Mouse (Mus musculus) NIH3T3 (cell line): ENCODE data around the gene Lrrc1.

Experiments
- DNase-seq: peaks from one replicate; pipeline ENCODE4 v3.0.0-alpha.2; 2012; ENCODE audit warnings: low read depth

Lrrc1 gene

DNA sequence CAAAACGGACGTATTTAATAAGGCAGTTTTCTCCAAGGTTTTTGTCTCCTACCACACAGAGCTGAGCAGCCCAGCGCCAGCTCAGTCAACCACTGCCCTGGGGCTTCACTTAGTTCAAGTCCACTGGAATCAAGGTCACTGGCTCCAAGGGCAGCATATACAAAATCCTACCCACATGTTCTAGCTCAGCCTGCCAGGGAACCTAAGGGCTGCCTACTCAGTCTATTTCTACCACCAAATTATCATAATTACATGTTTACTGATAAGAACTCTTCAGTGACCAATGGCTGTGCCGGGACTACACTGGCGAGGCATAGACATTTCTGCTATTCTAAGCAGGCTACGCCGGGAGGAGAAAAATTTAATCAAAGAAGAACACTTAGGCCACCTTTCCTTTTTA, 80.8 kb downstream of the Lrrc1 start:
- no peak for DNase-seq

DNA sequence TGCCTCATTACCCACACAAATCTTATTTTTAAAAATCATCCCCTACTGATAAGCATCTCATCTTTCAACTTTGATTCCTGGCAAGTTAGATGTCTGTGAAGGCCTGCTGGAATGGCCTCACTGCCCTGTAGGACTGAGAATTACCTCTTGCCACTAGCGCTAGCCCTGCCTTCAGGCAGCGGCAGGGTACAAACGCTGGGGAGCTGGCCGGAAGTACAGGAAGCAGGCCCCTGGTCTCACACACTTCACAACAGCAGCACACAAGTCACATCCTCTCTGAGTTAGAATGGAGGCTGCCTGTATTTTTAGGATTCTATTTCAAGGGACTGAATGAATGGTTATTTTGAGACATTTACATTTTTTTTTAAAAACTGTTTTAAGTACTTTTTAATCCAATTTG, 81.5 kb downstream of the Lrrc1 start:
- DNase-seq, result no peak

DNA sequence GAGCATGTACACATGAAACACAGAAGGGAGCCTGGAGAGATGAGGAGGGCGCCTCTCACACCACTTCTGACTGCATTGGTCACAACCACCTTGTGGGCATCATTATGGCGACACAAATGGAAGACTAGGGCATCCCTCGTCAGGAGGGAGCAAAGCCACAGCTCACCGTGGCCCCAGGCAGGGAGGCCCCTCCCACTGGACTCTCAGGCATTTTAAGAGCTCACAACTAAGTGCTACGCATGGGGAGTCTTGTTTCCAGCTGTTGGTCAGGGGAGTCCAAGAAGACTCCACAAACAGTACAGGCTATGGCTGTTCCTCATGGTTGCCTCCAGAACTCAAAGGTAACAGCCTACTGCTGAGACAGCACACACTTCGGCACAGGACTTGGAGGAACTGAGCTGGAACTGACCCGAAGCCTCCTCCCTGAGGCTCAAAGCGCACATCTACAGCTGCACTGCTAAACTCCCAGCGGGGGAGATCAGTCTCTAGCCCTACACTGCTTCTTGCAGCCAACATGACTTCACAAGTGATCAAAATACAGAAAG, 83.2 kb downstream of the Lrrc1 start:
- no peak for DNase-seq

DNA sequence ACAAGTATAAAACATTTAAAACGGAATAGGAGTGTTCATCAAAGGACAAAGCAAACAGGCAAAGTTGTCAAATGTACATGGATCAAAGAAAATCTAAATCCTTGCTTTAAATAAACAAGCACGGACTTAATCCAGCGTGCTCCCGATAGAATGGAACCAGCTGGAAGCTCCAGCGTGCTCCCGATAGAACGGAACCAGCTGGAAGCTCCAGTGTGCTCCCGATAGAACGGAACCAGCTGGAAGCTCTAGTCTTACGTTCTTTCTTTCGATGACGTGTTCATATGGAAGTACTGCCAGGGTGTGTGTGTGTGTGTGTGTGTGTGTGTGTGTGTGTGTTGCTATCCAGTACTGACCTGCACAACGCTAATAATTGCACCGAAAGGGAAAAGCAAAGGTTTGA, 84.3 kb downstream of the Lrrc1 start:
- no peak for DNase-seq

DNA sequence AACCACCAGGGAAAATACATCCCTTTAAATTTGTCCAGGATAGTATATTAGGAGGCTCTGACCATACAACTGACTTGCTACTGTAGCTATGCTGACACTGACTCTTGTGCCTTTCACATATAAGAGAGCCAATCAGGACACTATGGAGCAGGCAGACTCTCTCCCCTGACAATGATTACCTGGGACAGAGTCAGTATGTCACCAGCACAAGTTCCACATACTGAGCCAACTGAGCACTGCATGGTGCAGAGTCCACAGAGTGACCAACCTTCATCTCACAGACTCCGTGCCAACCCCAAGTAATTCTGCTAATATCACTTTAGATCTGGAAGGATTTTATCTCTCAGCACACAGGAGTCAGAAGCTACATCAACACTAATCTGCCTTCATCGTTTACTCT, 85.3 kb downstream of the Lrrc1 start:
- no peak for DNase-seq

DNA sequence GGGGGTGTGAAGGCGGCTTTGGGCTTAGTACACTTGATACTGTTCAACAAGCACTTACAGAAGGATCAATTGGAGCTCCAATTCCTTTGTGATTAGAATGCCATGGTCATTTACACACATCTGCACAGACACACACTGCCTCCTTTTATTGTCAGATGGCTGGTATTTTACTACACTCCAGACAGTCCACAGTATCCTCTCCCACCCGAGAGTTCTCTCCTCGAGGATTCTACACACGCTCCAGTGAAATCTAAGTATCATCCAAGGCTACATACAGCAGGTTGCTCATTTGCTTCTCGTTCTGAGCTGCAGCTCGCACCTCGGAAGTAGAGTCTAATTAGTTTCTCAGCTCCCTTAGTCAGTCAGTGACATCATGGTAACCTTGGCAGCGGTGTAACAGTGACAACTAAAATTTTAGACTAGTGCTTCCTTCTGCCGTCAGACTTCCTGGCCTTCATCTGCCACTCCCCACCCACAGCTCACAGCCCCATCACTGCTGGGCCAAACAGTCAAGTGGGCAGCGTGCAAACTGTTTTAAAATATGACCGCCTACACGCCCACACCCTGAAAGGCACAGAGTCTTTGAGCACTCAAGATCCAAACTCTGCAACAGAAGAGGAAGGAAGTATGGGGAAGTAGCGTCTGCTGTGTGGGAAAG, 88.4 kb downstream of the Lrrc1 start:
- DNase-seq, result no peak

DNA sequence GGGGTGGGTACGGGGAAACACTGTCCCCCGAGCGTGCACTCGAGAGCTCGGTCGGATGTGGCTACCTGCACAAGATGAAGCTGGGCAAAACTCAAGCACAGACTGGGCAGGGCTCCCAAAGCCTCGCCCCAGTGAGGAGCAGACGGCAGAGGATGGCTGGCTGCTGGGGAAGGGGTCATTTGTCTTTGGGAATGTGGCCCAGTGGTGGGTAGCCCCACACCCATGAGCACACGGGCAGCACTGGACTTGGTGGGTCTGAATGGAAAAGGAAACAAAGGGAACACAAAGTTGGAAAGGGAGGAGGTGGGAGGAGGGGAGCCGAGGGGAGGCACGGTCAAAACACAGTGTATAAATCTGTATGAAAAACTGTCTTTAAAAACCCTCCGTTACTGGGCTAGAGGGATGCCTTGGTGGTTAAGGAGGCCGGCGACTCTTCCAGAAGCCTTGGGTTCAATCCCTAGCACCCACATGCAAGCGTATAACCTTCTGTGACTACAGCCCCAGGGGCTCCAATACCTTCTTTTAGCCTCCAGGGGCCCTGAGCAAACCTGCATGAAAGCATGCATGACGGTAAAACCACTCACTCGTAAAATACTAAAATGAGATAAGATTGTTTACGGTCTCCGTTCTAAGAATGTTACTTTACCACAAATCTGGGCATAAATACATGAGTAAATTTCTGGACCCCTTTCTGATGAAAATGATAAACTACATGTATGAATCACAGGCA, 89.1 kb downstream of the Lrrc1 start:
- no peak for DNase-seq

DNA sequence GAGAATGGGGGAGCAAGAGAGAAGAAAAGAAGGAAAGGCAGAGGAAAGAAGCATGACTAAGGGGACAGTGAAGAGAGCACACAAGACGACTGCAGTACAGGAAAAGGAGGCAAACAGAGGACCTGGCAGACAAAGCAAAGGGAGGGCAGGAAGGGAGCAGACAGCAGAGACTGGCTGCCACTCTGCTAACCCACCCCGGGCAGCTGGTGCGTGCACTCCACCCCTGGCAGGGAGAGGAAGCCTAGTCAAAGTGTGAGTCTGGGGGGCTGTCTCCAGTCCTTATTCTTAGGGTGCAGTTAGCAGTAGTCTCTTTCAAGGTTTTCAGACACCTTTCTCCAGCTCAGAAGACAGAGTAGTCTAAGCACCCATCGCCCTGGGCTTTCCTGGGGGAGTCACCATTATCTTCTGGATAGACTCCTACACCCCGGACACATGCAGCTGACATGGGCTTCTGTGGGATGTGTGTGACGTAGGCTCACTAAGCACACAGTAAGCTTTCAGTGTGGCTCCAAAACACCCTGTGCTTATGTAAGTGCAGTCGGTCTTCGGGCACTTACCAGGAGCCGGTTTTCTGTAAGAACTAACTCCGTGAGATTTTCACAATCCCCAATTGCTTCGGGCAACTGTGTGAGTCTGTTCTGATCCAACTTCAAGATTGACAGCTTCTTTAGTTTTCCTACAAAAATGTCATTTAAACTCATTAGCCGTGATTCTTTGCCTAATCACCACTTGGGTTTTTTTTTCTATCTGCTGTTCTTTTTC, 92.4 kb downstream of the Lrrc1 start:
- DNase-seq, result no peak

DNA sequence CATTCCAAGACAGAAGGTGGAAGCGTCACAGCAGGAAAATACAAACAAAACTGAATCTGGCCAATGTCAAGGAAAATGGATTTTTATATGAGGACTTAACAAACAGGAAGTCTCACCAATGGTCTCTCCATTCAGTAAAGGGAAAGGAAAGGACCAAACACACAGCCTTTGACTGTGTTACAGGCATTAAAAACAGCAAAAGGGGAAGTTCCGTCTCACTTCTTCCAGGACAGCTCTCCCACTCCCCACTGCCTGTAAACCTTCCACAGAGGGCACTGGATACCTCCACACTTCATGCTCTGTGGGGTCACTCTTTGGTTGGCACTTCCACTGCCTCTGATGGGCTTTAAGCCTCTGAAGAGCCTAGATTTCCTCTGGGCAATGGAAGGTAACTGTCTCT, 94.2 kb downstream of the Lrrc1 start:
- DNase-seq, result no peak

DNA sequence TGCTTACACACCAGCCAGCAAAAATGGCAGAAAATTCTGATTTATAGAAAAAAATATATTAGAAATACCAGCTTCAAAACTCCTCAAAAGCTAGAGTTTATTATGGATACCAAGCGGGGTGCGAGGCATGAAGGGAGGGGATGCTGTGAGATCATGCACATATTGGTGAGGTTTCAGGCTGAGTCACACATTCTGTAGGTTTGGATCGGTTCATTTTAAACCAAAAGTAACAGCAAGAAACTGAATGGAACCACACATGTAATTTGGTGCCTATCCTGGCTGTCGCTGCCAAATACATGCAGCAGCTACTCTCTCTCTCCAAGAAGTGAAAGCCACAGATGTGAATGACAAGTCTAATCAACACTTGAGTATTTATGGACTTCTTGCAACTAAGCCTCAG, 99.8 kb downstream of the Lrrc1 start:
- no peak for DNase-seq

DNA sequence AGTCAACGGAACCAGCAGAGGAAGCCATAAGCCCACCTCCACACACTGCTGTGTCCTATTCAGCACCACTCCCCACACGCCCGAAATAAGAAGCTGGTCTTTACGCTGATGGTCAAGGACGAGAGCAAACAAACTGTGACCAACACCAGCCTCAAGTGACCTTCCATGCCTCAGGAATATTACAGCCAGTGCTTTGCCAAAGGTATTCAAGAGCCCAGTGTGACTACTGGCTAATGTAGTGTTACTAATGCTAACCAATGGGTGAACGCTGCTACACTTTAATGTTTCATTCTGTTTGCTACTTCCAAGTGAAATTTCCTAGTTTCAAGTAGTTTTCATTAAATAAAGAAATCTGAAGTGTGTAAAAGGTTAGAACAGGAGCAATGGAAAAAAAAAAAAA, 105.3 kb downstream of the Lrrc1 start:
- no peak for DNase-seq

DNA sequence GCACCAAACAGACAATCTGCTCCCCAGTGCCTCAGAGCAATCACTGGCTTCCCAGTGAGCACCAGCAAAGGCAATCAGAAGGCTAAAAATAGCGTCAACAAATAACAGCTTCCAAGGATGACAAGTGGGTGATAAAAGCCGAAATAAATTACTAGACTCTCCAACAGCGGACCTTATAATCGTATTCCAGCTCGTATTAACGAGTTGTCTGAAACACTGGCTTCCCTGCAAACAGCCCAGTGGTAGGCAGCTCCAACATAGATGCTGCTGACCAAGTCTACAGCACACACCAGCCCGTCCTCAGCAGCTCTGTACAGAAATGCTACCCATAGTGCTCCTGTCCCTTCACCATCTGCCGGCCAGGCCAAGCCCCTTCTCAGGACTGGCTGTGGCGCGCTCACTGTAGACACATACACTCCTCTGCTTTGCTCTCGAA, 105.8 kb downstream of the Lrrc1 start:
- DNase-seq, result no peak

DNA sequence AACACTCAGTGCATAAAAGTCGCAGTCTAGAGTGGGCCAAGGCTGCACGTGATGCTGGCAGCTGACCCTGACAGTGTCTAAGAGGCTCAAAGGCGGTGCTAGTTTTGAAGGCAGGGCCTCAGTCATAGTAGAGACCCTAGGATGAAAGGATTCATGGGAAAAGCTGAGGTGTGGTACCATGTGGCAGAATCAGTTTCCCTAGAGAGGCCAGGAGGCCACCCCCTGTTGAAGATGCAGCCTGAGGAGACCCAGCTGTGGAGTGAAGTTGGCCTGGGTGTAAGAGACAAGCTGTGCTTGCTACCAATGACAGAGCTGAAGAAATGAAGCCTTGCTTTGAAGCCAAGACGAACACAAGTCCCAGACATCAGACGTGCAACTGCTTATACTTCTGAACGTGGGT, 107.5 kb downstream of the Lrrc1 start:
- DNase-seq, result no peak

DNA sequence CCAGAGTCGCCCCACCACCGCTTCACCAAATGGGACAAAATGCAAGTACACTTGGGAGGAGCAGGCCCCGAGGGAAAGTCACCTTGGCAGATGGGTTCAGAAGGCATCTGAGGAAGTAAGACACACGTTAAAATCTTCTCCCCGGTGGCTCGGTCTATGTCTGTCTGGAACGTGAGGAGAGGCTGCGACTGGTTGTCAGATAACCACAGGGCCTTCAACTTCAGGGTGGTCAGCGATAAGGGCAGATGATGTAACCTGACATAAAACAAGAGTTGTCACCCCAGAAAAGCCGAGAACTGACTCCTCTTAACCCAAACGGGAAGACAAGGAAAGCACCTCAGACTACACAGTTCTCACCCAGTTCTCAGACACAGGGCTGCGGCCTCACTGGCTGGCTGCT, 109.7 kb downstream of the Lrrc1 start:
- no peak for DNase-seq

DNA sequence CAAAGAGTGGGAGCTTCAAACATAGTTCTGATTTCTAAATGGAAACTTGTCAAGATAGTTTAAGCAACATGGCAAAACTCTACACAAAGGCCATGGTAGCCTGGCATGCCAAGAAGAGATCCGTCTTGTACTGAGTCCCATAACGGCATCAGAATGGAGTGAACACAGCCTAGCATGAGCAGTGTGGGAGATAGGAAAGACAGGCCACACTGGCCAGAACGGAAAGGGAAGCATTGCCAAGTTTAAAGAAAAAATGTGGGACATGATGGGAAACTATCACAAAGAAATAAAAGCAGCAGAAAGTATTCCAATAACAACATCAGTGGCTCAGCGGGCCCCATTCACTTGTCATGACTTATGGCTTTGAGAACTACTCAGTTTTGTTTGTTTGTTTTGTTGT, 111.2 kb downstream of the Lrrc1 start:
- no peak for DNase-seq

DNA sequence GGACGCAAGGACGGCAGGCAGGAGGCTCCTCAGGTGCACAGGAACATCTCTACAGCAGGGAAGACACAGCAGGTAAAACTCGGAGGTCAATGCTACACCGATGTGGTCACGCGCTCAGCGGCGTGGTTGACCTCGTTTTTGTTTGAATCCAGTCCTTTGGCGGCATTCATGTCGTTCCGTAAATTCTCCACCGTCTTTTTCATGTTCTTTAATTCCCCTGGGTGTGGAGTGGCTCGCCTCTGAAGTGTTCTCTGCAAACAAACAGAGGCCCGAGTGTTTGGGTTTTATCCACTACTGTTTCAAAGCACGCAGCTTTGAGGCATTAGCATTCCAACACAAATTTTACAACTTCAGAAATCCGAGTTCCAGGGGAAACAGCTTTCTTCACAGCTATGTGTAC, 112.6 kb downstream of the Lrrc1 start:
- DNase-seq, result no peak

DNA sequence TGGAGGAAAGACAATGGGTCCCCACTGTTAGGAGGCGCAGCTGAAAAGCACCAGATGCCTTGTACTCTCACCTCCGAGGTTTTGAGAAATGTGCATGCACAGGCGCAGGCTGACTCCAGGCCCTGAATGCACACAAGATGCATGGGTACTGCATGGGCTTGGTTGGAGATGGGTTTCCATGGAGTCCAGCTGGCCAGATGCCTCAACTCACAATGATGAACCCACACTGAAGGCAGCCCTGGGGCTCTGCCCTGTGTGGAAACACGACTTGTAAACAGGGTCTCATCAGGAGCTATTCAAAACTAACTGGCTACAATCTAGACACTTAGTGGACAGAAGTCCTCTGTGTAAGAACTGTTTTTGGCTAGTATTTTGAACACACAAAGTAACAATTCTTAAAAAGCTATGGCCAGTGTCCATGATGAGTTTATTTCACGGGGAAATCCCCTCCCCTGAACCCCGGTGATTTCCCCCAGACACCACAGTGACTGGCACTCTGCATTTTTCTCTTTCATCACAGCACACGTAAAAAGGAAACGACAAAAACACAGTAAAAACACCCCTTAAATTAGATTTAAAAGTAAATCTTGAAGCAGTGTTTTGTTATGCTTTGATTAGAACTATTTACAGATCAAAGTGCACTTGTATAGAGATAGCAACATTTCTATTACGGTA, 114.1 kb downstream of the Lrrc1 start:
- DNase-seq, result no peak

DNA sequence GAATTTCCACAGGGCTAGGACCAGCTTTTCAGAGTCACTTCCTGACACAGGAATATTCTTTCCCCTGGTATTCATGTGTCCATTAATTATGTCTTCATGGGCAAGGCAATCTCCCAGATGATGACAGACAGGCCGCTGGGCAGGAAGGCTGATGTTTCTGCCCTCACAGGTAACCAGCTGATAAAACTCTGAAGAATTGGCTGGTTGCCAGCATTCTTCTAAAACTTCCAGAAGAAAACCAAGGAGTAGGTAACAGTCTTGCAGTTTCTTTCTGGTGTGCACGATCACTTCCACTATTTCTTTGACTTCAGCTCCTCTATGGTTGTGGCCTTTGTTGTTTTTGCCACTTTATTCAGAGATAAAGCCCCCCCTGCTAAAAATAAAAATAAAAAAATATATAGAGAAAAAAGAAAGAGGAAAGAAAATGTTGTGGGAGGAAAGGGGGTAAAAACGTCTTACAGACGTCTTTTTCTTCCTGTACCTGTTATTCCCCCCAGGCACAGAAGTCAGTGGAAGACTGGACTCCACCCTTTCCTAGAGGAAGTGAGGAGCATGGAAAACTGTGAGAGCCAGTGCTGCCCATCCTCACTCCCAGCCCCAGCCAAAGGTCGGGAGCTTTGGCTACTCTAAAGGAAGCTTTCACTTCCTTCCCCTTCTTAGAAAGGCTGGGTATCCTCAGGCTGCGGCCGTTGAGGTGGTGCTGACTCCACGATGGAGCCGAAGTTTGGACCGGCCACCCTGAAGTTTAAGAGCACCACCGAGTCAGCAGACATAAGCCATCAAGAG, 115.2 kb downstream of the Lrrc1 start:
- DNase-seq, result no peak

DNA sequence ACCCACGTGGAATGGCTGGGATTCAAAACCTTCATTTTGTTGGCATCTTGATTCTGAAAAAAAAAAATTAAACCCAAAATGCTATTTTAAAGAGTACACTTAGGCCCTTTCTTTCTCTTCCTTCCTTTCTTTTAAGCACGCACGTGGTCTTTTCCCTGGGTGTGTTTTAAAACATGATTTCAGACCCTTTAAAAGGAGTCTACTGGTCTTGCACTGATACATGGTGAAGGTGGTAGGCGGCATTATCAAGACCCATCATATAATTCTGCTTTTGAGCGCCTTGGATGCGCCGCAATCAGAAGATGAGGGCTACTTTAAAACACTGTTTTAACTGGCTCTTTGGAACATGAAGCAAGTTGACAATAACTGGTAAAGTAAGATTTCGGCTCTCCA, 115.9 kb downstream of the Lrrc1 start:
- no peak for DNase-seq

DNA sequence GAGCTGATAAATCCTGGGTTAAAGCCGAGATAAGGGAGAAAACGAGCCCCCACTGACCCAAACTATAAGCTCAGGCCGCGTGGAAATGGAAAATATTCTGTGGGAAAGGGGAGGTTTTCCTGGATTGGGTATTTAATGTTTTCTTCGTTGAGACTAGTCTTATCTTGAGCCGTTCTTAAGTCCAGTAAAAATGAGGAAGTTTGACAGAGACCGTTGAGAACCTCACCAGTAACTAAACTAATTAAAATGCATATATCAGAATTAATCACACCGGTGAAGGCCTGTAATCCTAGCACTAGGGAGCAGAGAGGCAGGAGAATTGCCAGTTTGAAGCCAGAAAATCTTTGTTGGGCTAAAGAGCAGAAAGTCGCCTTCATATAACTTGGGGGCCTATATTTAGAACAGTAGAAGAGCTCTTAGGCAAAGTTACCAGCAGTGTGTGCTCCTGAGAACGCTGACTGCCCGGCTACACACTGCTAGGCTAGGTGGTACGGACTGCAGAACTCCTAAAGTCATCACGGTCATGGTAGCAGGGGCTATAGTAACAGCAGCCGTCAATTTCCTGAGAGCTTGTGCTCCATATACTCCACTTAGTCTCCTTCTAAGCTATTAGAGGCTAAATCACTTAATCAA, 116.4 kb downstream of the Lrrc1 start:
- peak; percentile 46 for DNase-seq
